Mouse (Mus musculus) ES-Bruce4 (cell line): ENCODE results near the gene Elk1. TPM values are rescaled to one million over a fixed set of nuclear protein-coding genes. Genes with fewer than 3 reads are reported as not detected.
A peak's percentile ranks its signal among the peaks of the same experiment; 100 is the strongest.

Experiments
- H3K27ac ChIP-seq: 2 replicates; pipeline ENCODE4 v1.5.1; 2012; ENCODE audit warnings: low read length, inconsistent platforms; ENCODE audit not compliant: insufficient read depth
- H3K27me3 ChIP-seq: 2 replicates; pipeline ENCODE4 v1.6.1; 2012; ENCODE audit warnings: mild to moderate bottlenecking, low read length, inconsistent platforms; ENCODE audit not compliant: control insufficient read depth, poor library complexity, insufficient read depth, severe bottlenecking
- H3K36me3 ChIP-seq: 2 replicates; pipeline ENCODE4 v1.6.1; 2012; ENCODE audit warnings: inconsistent platforms, mild to moderate bottlenecking, low read length, moderate library complexity; ENCODE audit not compliant: control insufficient read depth, poor library complexity, insufficient read depth, severe bottlenecking
- H3K4me1 ChIP-seq: one replicate; pipeline ENCODE4 v1.8.1; 2011; ENCODE audit warnings: low read length; ENCODE audit not compliant: control insufficient read depth, insufficient read depth
- H3K4me3 ChIP-seq: 2 replicates; pipeline ENCODE4 v1.5.1; 2011; ENCODE audit warnings: low read depth, mild to moderate bottlenecking, low read length
- H3K9ac ChIP-seq: 2 replicates; pipeline ENCODE4 v1.6.1; 2012; ENCODE audit warnings: low read depth, mild to moderate bottlenecking, inconsistent platforms; ENCODE audit not compliant: poor library complexity, severe bottlenecking
- H3K9me3 ChIP-seq: replicated peaks from 2 replicates; pipeline ENCODE4 v1.6.1; 2012; ENCODE audit warnings: mild to moderate bottlenecking, low read length, inconsistent platforms; ENCODE audit not compliant: control insufficient read depth, poor library complexity, insufficient read depth, severe bottlenecking
- CTCF ChIP-seq: IDR thresholded peaks from one replicate; pipeline ENCODE4 v1.8.1; 2011; ENCODE audit warnings: low read depth, low read length
- EP300 ChIP-seq: IDR thresholded peaks from 2 replicates; pipeline ENCODE4 v1.6.1; 2011; ENCODE audit warnings: low read depth, low read length; ENCODE audit not compliant: insufficient read depth
- POLR2A ChIP-seq: IDR thresholded peaks from one replicate; pipeline ENCODE4 v1.8.1; 2011; ENCODE audit warnings: low read length; ENCODE audit not compliant: insufficient read depth
- polyA plus RNA-seq: library from polyadenylated mRNA; stranded (reverse); fragments of >200 nt; gene quantifications from 2 replicates; pipeline ENCODE4 v1.2.4, GENCODE M21; 2011; ENCODE audit warnings: low read depth; ENCODE audit not compliant: missing spikeins, insufficient read depth, insufficient read length

Gene Elk1
- polyA plus RNA-seq = 20.2 and 20.5 TPM in 2 replicates

GRCm38 (mm10) chrX:20950191-20950880, at the start of gene Elk1:
Elk1 (minus strand) TSS chrX:20950608.
- Histone ChIP-seq H3K4me1 (no peaks in the 10 kb centered on the region), H3K9ac (peak within 1 kb of the TSS; percentile 85), H3K9me3 (no peaks in the 10 kb centered on the region), H3K4me3 (peak within 1 kb of the TSS; percentile 79), H3K36me3 (no peaks in the 10 kb centered on the region), H3K27me3 (no peaks in the 10 kb centered on the region), H3K27ac (peak within 1 kb of the TSS; percentile 13; the same call in 1 of the 2 replicates)
- TF ChIP-seq CTCF (no peak), POLR2A (no peak), EP300 (no peak)

- TF ChIP-seq POLR2A (no peak), CTCF (no peak), EP300 (no peak)
- H3K36me3 ChIP-seq = no peaks in the 10 kb centered on the region
- H3K27me3 ChIP-seq = no peaks in the 10 kb centered on the region
- no peak overlapping the region for H3K4me3 ChIP-seq
- H3K4me1 ChIP-seq = no peaks in the 10 kb centered on the region
- H3K9me3 ChIP-seq = no peaks in the 10 kb centered on the region
- H3K27ac ChIP-seq = no peak overlapping the region
- no peak overlapping the region for H3K9ac ChIP-seq
Measured at GRCm38 (mm10) chrX:20980901-20981300, 30.5 kb upstream of the Elk1 start.

- no peaks in the 10 kb centered on the region for H3K9me3 ChIP-seq
- peak within 1 kb of the TSS; percentile 73 for H3K27ac ChIP-seq
- peak within 1 kb of the TSS; percentile 97 for H3K4me3 ChIP-seq
- peaks cover 8% of the 10 kb centered on the region for H3K36me3 ChIP-seq
- peak within 1 kb of the TSS; percentile 80 for H3K9ac ChIP-seq
- H3K4me1 ChIP-seq = no peaks in the 10 kb centered on the region
- TF ChIP-seq EP300 = no peak
- no peak for TF ChIP-seq CTCF
- TF ChIP-seq POLR2A = peak; percentile 36
- no peaks in the 10 kb centered on the region for H3K27me3 ChIP-seq
Measured at GRCm38 (mm10) chrX:20961477-20962378, 11.3 kb upstream of the Elk1 start, which contains the start of gene Uxt. Uxt (minus strand) TSS chrX:20962017.

GRCm38 (mm10) chrX:20946055-20946454, 4.4 kb downstream of the Elk1 start:
- 0 out of 2 replicates have a peak, but pooled peaks cover 3% of the 10 kb centered on the region for H3K36me3 ChIP-seq
- H3K4me3 ChIP-seq = no peak overlapping the region
- H3K9me3 ChIP-seq = no peaks in the 10 kb centered on the region
- H3K27ac ChIP-seq = no peak overlapping the region
- TF ChIP-seq EP300 (no peak), POLR2A (no peak), CTCF (peak; percentile 31)
- no peak overlapping the region for H3K9ac ChIP-seq
- no peaks in the 10 kb centered on the region for H3K4me1 ChIP-seq
- H3K27me3 ChIP-seq = no peaks in the 10 kb centered on the region

- peaks cover 6% of the 10 kb centered on the region for H3K4me1 ChIP-seq
- H3K27ac ChIP-seq = no peak overlapping the region
- H3K27me3 ChIP-seq = no peaks in the 10 kb centered on the region
- no peaks in the 10 kb centered on the region for H3K9me3 ChIP-seq
- H3K36me3 ChIP-seq = peaks cover 5% of the 10 kb centered on the region
- H3K4me3 ChIP-seq = no peak overlapping the region
- no peak for TF ChIP-seq CTCF
- TF ChIP-seq POLR2A = no peak
- TF ChIP-seq EP300 = no peak
- H3K9ac ChIP-seq = no peak overlapping the region
Measured at GRCm38 (mm10) chrX:20931963-20932362, 18.4 kb downstream of the Elk1 start.
